Mouse (Mus musculus) myocyte (in vitro differentiated cells): ENCODE results near the gene Vmn1r85.

Experiments used
- CEBPB ChIP-seq: IDR thresholded peaks from 2 replicates; pipeline ENCODE4 v1.6.1; 2011; ENCODE audit warnings: mild to moderate bottlenecking, moderate library complexity; ENCODE audit not compliant: poor library complexity, insufficient read depth, severe bottlenecking
- E2F4 ChIP-seq: IDR thresholded peaks from one replicate; pipeline ENCODE4 v1.6.1; 2011; ENCODE audit warnings: mild to moderate bottlenecking, control low read depth, moderate library complexity; ENCODE audit not compliant: insufficient read depth
- MAX ChIP-seq: IDR thresholded peaks from one replicate; pipeline ENCODE4 v1.6.1; 2011; ENCODE audit warnings: low read depth, mild to moderate bottlenecking, control low read depth
- MYOD1 ChIP-seq, 3 experiments: IDR thresholded peaks; one replicate each; pipeline ENCODE4 v1.6.1; 2011; ENCODE audit warnings: control low read depth in 2 of 3, low read depth in 2 of 3, mild to moderate bottlenecking in 2 of 3, moderate library complexity in 1 of 3; ENCODE audit not compliant: insufficient read length in 2 of 3, control insufficient read depth in 1 of 3
- MYOG ChIP-seq, 3 experiments: IDR thresholded peaks; one replicate each; pipeline ENCODE4 v1.6.1; 2011; ENCODE audit warnings: control low read depth in 2 of 3, low read depth in 2 of 3, mild to moderate bottlenecking in 2 of 3; ENCODE audit not compliant: insufficient read length in 2 of 3, control insufficient read depth in 1 of 3, insufficient read depth in 1 of 3
- POLR2A ChIP-seq: IDR thresholded peaks from one replicate; pipeline ENCODE4 v1.6.1; 2011; ENCODE audit warnings: low read depth, mild to moderate bottlenecking, control low read depth, moderate library complexity; ENCODE audit not compliant: insufficient read length
- POLR2AphosphoS2 ChIP-seq: IDR thresholded peaks from one replicate; pipeline ENCODE4 v1.6.1; 2011; ENCODE audit warnings: low read depth, control low read depth; ENCODE audit not compliant: insufficient read length
- TCF3 ChIP-seq: IDR thresholded peaks from one replicate; pipeline ENCODE4 v1.6.1; 2011; ENCODE audit warnings: low read depth, control low read depth; ENCODE audit not compliant: insufficient read length
- USF1 ChIP-seq: IDR thresholded peaks from one replicate; pipeline ENCODE4 v1.6.1; 2011; ENCODE audit warnings: low read depth, mild to moderate bottlenecking, control low read depth, moderate library complexity

DNA sequence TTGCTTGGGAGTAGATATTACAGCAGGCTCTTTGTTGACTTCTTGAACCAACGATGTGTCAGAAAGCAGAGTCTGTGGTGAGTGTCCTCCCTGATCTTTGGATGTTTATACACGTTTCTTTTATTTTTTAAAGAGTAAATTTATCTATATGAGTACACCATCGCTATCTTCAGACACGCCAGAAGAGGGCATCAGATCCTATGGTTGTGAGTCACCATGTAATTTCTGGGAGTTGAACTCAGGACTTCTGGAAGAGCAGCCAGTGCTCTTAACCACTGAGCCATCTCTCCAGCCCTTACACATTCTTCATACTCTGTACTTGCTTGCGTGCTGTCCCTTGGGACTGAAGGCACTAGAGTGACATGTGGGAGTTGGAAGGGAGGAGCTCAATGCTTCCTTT, 22.7 kb downstream of the Vmn1r85 start:
- TF ChIP-seq POLR2A (no peak), CEBPB (no peak), E2F4 (no peak), USF1 (no peak), MAX (no peak), MYOD1 (IDR thresholded peaks at IDR 0.05; ENCODE audit: control insufficient read depth in 1 of 3, insufficient read length in 2 of 3, low read depth in 2 of 3) (no peak), TCF3 (no peak), POLR2AphosphoS2 (no peak), MYOG (IDR thresholded peaks at IDR 0.05; ENCODE audit: control insufficient read depth in 1 of 3, insufficient read depth in 1 of 3, insufficient read length in 2 of 3, low read depth in 2 of 3) (no peak)
